Mouse (Mus musculus) c-Kit-positive CD71-negative TER-119-negative erythroid progenitor cells, embryonic 14.5 days (primary cell): ENCODE data around the gene Scel.
"Not testable (repeated sequence)": the region's sequence is repeated elsewhere in the genome, so short reads cannot be mapped to it uniquely, and the experiment has no call there.

Experiments used
- DNase-seq: peaks from one replicate; pipeline ENCODE4 v3.0.0-alpha.2; 2013; ENCODE audit warnings: low read depth

Scel gene

DNA sequence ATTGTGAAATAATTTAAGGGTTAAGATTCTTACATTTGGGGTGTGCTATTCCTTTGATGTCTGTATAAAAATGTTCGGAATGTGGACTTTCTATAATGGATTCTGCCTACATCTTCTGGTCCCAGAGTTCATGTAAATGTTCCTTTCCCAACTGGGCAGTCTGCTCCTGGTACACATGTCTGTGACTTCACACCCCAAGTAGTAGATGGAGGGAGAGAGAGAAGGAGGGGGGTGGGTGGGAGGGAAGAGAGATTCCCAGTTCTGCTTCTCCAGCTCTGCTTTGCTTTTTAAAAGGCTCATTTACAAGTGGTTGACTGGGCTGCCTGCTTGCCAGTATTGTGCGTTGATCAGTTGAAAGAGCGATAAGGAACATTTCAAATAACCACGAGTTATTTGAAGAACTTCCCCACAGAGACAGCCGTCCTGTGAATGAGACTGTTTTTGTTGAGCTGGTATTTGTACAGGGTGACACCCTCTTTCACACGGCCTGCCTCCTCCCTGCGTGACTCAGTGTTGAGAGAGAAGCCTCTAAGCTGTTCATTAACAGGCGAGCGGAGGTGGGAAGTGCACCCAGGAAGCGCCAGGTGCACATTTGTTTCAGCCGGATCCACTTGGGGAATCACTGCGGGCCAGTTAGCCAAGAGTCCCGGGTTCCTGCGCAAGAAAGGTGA lies at the start of gene Scel:
Gene Scel (plus strand): TSS at position 541 of the 671 bp plus-strand sequence.
- DNase-seq: no peak

DNA sequence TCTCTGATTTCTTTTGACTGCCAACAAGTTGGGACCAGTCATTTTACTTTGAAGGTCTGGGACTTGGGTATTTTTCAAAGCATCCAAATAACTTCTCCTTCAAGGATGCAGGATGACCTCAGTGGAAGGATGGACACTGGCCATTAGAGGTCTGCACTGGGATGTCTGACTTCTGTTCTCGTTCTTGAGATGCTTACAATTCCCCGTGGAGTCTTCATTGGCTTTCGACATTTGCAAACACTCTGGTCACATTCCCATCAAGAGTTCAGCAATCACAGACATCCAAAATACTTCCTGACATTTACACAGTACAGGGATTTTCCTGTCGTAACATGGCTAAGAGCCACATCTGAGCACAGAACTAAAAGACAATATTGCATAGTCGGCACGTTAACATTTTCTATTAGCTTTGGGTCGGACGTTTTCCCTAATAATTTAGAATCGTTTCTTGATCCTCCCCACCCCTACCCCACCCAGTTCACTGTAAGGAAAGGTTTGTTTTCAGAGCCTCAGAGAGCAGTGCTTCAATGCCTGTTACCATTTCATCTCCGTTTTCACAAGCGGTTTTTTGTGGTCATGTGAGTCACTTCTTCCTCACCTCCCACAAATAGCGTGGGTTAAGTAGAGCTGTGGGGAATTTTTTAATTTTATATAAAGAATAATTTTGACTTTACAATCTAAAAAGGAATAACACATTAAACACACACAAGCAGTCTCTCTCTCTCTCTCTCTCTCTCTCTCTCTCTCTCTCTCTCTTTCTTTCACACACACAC lies 44.3 kb upstream of the Scel start:
- DNase-seq: no peak

DNA sequence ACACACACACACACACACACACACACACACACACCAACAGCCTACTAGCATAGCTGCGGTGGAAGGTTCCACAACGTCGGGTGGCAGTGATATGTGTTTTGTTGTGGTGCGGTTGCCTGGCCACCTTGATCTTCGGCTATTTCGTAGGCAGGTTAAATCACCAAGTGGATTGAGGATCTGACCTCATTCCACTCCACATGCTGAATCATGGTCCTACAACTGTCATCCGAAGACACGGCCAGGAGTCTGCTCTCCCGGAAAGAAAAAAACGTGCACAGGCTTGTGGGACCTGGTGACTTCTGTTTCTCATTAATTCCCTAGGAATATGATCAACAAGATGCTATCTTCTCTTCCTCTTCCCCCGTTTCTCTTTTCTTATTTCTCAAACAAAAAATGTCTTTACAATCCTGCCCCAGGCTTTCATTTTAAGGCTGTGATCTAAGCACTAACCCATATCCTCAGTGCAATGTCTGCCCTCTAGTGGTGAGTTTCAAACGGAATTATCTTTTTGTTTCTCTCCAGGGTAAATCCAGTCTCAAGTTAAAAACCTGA lies 43.6 kb upstream of the Scel start:
- peak; percentile 75 for DNase-seq

DNA sequence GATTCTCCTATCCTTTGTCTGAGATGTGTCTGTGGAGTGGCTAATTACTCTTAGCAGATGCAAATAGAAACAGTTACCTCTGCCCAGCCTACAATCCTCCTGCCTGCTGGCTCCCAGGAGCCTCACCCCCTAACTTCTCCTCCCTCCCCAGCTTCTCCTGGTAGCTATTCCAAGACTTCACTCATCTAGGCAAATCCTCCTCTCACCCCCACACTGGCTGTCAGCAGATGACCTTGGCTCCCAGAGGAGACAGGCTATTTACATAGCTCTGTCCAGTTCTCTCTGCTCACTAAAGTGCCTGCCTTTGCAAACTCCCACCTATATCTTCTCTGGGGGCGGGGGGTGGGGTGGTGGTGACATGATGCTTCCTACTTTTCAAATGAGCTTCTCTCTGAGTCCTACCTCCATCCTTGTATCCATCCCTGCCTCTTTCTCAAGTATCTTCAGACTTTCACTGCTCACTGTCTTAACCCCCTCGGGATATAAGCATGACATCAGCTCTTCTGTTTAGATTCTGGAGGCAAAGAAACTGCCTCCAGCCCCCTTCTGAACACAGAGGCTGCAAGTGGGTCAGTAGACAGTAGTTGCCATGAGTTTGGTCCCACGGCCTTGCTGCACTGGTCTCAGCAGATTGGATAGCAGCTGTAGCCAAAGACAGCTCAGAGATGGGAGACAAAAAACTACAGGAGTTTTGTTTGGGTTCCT lies 41.9 kb upstream of the Scel start:
- no peak for DNase-seq

DNA sequence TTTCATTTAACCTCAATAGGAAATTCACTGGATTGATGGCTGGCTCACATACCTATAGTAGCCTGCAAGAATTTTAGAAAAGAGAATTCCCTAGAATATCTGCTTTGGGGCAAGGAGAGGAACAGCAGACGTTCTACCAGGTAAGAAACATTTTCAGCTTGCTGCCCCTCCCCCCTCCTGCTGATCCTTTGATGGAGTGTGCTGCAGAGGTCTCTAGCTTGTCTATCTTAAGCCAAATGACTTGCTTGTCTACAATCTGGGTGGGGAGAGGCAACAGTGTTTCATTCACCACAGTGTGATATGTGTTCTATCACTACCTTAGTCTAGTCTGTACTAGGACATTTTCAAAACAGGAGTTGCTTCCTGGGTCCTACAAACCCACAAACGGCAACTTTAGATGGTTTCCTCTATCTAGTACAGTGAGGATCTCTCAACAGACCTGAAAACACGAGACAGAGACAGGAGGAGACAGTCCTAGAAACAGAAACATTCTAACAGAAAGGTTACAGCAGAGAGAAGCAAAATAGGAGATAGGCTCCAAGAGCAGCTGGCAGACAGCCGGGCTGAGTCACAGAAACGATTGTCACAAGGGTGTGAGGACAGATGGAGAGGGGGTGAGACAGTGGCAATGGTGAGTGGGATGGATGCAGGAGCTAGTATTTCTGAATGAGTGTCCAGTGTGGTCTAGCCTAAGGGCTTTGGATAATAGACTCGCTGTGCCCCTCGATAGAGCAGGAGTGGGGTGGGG lies 41.2 kb upstream of the Scel start:
- no peak for DNase-seq

DNA sequence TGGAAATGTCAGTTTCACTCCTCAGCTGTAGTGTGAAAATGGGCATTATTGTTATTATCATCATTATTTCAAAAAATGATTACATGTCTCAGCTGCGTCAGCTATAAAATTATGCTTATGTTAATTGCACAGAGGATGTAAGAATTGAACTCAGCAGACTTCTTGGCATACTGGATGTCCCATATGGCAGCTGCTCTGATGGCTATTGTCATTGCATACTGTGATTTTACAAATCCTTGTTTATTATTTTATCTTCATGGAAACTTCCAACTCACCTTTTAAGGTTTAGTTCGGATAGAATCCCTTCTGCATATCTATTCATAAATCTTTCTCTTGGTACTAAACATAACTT lies 40.6 kb upstream of the Scel start:
- DNase-seq: no peak

DNA sequence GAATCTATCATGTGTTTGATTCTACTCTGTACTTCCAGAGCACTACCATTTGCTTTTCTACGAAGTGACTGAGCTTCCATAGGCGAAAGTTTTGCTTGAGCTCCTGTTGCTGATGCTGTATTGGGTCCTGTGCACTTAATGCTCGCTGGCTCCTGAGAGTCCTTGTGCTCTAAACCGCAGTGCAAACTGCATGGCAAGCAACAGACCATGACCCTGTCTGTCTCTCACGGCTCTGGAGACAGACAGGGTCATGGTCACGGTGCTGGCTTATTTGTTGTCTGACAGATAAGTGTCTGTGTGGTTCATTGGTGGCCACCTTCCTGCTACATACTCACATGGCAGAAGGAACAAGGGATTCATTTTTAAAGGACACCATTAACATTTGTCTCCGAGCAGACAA lies 37.8 kb upstream of the Scel start:
- DNase-seq: no peak

DNA sequence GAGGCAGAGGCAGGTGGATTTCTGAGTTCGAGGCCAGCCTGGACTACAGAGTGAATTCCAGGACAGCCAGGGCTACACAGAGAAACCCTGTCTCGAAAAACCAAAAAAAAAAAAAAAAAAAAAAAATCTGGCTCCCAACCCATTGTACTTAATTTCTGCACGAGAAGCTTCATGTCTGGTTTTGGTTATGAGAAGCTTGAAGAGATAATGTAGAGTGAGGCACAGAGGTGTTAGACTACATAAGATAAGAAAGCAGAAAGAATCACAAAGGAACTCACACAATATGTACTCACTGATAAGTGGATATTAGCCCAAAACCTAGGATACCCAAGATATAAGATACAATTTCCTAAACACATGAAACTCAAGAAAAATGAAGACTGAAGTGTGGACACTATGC lies 36.9 kb upstream of the Scel start:
- DNase-seq: not testable (repeated sequence)

DNA sequence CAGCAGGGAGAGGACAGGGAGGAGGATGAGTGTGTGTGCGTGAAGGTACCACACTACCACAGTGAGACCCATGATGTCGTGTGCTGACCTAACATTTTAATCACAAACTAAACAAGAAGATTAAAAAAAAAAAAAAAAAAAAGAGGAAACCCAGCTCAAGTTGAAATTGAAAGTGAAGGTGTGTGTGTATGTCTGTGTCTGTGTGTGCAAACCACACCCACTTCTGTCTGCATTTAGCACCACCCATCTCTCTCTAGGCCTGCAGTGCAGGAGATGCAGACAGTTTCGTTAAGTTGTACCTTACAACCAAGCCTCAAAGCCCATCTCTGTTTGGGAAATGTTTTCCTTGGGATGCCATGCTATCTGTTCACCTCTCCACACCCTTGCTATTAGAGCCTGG lies 35.9 kb upstream of the Scel start:
- no peak for DNase-seq

DNA sequence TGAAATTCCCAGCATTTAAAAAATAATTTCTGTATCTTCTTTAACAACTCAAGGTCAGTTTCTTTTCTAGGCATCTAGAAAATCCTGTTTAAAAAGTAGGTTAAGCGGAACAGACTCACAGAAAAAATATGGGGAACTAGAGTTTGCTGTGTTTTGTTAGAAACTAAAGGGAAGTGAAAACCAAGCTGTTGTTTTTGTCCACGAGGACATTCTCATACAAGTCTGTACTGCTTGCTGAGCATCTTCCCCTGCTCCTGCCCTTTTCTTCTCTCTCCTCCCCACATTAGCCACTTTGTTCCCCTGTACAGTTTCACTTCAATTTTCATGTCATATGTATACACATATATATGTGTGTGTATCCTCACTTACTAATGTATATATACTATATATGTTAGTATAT lies 35.2 kb upstream of the Scel start:
- no peak for DNase-seq

DNA sequence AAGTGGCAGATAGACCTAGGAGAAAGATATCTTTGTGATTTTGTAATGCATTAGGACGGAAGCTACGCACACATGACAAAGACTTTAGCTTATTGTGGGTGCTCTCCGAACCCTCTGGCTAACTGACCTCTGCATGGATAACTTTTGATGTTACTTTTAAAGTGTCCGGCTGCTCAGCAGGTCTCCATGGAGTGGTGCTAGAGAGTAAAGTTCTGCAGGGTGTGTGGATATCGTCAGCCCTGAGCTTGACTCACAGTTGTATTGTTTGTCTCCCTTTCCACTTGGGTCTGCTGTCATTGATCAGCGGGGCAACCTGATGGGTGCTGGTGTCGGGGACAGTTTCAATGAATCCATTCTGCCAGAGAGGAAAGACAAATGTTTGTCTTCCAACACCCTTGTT lies 33.7 kb upstream of the Scel start:
- no peak for DNase-seq

DNA sequence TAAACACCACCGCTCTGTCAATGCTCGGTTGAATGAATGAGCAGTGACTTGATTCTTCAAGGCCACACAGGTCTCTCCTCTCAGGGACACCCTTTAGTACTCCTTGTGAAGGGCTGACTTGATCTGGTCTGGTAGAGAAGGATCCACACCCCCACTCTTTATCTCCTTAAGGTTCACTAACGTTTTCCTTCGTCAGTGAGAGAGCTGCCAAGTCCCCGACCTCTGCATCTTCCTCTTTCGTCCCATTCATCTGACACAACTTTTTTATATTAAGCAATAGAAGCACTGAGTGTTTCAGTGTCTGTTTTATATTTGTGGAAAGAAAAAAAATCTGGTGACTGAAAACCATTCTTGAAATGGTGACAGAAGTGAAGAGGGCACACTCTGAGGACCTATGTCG lies 31.6 kb upstream of the Scel start:
- DNase-seq: no peak

DNA sequence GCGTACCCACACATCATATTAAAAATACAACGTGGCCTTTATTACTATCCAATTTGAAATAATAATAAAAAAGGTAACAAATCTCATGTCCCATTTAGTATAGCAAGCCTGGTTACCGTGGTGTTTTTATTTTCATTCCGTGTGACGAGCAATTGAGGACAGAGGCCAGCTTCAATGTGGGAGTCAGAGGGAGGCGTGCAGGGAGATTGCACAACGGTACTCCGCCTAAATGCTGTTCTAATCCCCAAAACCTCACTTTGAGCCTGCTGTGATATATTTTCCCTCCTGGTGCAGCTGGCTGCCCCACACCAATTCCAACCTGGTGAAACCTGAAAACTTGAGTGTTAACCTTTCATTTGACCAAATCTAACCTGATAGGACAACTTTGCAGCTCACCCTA lies 27.5 kb upstream of the Scel start:
- no peak for DNase-seq

DNA sequence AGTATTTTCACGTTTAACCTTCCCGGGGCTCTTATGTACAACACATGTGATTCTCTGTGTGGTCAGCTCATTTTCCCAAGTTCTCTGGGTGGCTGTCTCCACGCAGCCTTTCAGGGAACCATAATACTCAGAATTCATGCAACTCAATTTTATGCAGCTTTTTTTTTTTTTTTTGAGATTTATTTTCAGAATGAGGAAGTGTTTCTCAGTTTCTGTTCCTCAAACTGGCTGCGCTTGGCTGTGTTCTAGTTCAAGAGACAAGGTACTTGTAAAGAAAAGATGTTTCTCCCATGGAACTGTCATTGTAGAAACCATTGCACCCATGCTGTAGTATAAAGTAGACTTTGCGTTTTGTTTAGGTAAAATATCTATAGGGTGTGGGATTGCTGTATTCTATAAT lies 26.2 kb upstream of the Scel start:
- no peak for DNase-seq

DNA sequence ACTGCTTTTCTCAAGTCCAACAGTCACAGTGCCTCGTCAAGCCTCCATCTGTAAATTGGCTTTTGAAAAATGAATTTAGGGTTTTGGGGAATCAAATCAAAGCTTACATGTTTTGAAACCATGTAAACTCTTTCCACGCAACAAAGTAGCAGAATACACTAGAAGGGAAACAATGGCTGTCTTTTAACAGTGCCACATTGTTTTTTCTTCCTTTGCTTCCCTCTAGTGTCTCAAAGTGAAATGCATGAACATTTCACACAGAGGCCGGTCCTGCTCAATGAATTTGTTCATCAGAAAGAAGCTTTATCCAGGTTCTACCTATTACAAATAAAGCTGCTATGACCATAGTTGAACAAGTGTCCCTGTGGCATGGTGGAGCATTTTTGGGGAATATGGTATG lies 24.5 kb upstream of the Scel start:
- no peak for DNase-seq

DNA sequence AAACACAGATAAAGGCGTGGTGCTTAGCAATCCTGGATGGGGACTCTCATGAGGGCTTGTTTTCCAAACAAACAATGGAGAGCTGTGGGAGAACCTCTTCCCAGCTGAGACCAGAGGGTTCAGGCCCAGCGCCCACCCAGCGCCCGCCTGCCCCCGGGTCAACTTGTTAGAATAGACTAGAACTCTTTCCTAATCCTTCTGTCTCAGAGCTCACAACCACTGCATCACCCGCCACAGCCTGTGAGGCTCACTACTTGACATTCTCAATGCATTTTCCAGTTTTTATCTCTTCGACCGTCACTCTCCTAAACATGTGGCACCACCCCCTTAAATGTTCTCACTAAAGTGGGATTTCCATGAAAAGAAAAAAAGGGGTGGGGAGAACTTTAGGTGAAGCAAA lies 14.9 kb upstream of the Scel start:
- no peak for DNase-seq

DNA sequence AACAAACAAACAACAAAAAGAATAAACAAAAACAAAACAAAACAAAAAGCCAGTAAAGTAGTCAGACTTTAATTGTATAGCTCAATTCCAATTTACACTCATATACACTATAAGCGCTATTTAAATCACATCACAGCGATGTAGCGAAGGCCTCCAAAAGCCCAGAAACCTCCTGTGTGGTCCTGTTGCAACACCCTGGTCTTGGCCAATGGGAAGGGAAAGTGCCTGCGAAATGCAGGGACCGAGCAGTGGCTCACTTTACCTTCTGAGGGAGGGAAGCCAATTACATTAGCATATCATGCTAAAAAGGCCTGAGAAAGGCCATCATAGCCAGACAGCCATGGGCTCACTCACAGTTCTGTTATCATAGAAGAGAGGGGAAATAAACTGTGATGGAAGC lies 14.5 kb upstream of the Scel start:
- no peak for DNase-seq

DNA sequence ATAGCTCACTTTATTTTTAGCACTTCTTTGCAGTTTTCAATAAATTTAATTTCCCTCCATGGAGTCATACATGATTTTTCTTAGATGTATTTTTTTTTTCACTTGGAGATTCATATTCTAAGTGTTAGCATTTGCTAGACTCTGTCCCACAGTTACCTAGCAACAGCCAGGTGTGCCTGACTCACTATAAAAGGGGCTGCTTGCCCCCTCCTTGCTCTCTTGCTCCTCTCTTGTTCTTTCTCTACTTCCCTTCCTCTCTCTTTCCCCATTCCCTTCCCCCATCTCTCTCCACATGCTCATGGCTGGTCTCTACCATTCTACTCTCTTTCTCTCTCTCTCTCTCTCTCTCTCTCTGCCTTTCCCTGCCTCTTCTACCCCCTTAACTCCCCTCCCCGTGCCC lies 14.1 kb upstream of the Scel start:
- DNase-seq: no peak

DNA sequence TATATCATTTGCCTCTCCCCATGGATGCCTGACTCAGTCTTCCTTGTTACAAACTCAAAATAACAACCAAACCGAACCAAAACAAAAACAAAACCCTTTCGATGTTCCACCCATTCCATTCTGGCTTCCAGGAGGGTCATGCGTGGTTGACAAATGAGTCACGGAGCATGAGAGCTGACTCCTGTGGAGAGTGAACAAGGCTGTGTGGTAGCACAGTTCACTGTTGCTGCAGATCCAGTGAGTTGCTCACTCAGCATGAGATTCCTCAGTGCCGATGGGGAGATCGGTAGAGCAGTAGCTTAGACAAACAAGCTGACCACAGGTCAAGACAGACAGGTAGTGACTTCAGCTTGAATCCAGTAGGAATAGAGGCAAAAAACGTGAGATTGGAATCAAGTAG lies 12.8 kb upstream of the Scel start:
- no peak for DNase-seq

DNA sequence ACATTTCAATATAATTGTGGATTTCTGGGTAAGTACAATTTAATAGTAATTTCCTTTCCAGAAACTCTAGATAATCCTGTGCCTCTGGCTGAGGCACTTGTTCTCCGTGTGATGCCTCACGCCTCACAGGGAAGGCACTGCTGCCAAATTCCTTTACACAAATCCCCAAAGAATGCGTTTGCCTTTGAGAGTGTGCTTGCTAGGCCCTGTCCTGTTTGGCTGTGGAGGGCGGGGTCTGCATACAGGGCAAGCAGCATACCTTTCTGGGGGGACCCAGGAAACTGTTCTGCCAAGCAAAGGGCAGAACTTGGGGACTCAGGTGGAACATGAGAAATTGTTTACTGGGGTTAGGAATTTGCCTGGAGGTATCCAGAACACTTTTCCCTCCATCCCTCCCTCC lies 12.2 kb upstream of the Scel start:
- DNase-seq: no peak

DNA sequence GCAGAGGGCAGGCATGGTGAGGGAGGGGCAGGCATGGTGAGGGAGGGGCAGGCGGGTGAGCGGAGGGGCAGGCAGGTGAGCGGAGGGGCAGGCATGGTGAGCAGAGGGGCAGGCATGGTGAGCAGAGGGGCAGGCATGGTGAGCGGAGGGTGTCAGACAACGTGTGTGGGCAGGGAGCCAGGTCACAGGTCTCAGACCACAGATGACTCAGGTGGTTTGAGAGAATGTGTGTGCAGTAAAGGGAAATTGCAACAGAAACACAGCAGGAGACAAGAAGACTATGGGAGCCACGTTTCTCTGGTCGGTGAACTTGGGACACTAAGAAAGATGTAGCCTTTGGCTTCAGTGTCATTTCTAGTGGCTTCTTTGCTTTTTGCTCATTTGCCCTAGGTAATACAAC lies 8.6 kb upstream of the Scel start:
- no peak for DNase-seq

DNA sequence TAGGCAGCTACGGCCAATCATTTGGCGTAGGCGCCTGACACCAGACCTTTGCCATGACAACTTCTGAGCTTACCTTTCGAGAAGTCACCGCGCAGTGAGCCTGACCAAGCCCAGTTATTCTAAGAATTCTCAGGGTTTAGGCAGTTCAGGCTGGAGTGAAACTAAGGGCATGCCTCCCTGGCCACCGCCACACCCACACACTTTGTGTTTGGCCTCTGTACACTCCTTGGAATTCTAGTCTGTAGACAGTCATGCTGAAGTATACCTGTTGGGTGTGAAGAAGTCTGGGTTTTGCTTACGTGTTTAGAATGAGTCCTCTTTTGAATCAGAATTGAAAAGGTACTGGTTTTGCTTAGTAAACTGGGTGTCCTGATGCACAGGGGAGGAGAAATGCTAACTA lies 3.6 kb upstream of the Scel start:
- DNase-seq: no peak

DNA sequence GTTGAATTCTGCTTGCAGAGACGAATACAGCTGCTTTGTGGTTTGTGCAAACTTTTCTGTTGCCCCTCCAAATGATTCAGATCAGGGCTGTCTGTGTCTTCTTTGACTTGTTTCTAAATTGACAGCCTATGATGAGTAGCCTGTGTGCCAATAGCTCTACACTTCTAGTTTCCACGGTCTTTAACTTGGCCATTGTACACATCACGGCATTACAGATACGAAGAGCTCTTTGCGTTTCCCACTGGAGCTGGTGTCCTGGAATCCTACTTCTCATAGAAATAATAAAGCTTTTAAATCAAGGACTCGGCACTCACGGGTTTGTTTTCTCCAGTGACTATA lies 300 bp downstream of the Scel start:
- DNase-seq: no peak
